Mouse (Mus musculus) liver, postnatal 0 days (tissue): ENCODE measurements around the gene Col15a1. TPM values are rescaled to one million over a fixed set of nuclear protein-coding genes. Genes with fewer than 3 reads are reported as not detected.
A peak's percentile ranks its signal among the peaks of the same experiment; 100 is the strongest.

ENCODE experiments used
- ATAC-seq: fragments of 200-750 bp; cut with Nextera tagmentation; 2 replicates; pipeline ENCODE4 v1.8.0; 2017; ENCODE audit warnings: mild to moderate bottlenecking, moderate library complexity
- DNase-seq: peaks from one replicate; pipeline ENCODE4 v3.0.0-alpha.2; 2016
- H3K27ac ChIP-seq: fragments of 300-500 bp; sonication (generic); 2 replicates; pipeline ENCODE4 v1.5.1; 2014; ENCODE audit warnings: antibody characterized with exemption, moderate library complexity, mild to moderate bottlenecking, low read depth
- H3K27me3 ChIP-seq: fragments of 300-500 bp; sonication (generic); 2 replicates; pipeline ENCODE4 v1.6.1; 2014; ENCODE audit warnings: low read length, control low read depth, mixed read lengths; ENCODE audit not compliant: insufficient read depth
- H3K36me3 ChIP-seq: fragments of 300-500 bp; sonication (generic); replicated peaks from 2 replicates; pipeline ENCODE4 v1.6.1; 2014; ENCODE audit warnings: mild to moderate bottlenecking, control low read depth, low read length, moderate library complexity, mixed read lengths; ENCODE audit not compliant: insufficient read depth
- H3K4me1 ChIP-seq: fragments of 300-500 bp; sonication (generic); 2 replicates; pipeline ENCODE4 v1.6.1; 2014; ENCODE audit warnings: antibody characterized with exemption, mild to moderate bottlenecking, control low read depth; ENCODE audit not compliant: insufficient read depth
- H3K4me2 ChIP-seq: fragments of 300-500 bp; sonication (generic); 2 replicates; pipeline ENCODE4 v1.6.1; 2014; ENCODE audit warnings: low read depth, mild to moderate bottlenecking, low read length, moderate library complexity, mixed read lengths
- H3K4me3 ChIP-seq: fragments of 300-500 bp; sonication (generic); 2 replicates; pipeline ENCODE4 v1.5.1; 2014; ENCODE audit warnings: low read depth, low read length
- H3K9ac ChIP-seq: fragments of 300-500 bp; sonication (generic); replicated peaks from 2 replicates; pipeline ENCODE4 v1.6.1; 2014; ENCODE audit warnings: mild to moderate bottlenecking, moderate library complexity
- H3K9me3 ChIP-seq: fragments of 300-500 bp; sonication (generic); 2 replicates; pipeline ENCODE4 v1.6.1; 2016; ENCODE audit warnings: mild to moderate bottlenecking, control low read depth, low read length, mixed read lengths
- CTCF ChIP-seq: sonication (generic); IDR thresholded peaks from 2 replicates; pipeline ENCODE4 v1.5.1; 2016; ENCODE audit warnings: antibody characterized with exemption, low read depth
- EP300 ChIP-seq: IDR thresholded peaks from 2 replicates; pipeline ENCODE4 v1.6.1; 2016; ENCODE audit warnings: antibody characterized with exemption, low read depth, mild to moderate bottlenecking
- WGBS: fragments of 180-500 bp; shearing (Covaris S2); extraction: QIAGEN DNeasy Blood & Tissue Kit; methylation state at CpG from one replicate; pipeline ENCODE4 v1.1.7; 2014; ENCODE audit not compliant: insufficient replicate concordance; 5-methylcytosine and 5-hydroxymethylcytosine counted together
- polyA plus RNA-seq: library from polyadenylated mRNA; unstranded; fragments of >200 nt; fragmentation: Nextera tagmentation; extraction: Ambion mirVana; gene quantifications from 2 replicates; pipeline ENCODE4 v1.2.1, GENCODE M21; 2015

The Col15a1 gene
- polyA plus RNA-seq, 1 experiment from 2014 or later: 0.28 TPM

GRCm38 (mm10) chr4:47347022-47347421, 139.1 kb downstream of the Col15a1 start:
- Histone ChIP-seq H3K36me3 (no peaks in the 10 kb centered on the region), H3K4me1 (peaks cover 8% of the 10 kb centered on the region), H3K4me3 (no peak overlapping the region), H3K4me2 (no peak overlapping the region), H3K9me3 (no peaks in the 10 kb centered on the region), H3K9ac (no peak overlapping the region), H3K27ac (no peak overlapping the region), H3K27me3 (no peaks in the 10 kb centered on the region)
- DNase-seq (no peak), ATAC-seq (no peak)
- 44% methylated on average over 4 of the region's 4 CpGs for WGBS
- no peak for TF ChIP-seq EP300
- TF ChIP-seq CTCF: no peak

- TF ChIP-seq CTCF (no peak), EP300 (no peak)
- Histone ChIP-seq H3K4me3 (no peak overlapping the region), H3K4me1 (peaks cover 19% of the 10 kb centered on the region), H3K36me3 (no peaks in the 10 kb centered on the region), H3K9me3 (no peaks in the 10 kb centered on the region), H3K4me2 (no peak overlapping the region), H3K27me3 (no peaks in the 10 kb centered on the region), H3K27ac (no peak overlapping the region), H3K9ac (no peak overlapping the region)
- WGBS: 41% methylated on average over 6 of the region's 6 CpGs
- ATAC-seq: no peak
- DNase-seq: peak; percentile 8
These were observed 141.8 kb downstream of the Col15a1 start for GRCm38 (mm10) chr4:47349759-47350158.

- Histone ChIP-seq H3K27ac (no peak overlapping the region), H3K4me2 (peak overlapping the region; percentile 100), H3K9me3 (no peaks in the 10 kb centered on the region), H3K4me3 (peak overlapping the region; percentile 95), H3K27me3 (no peaks in the 10 kb centered on the region), H3K9ac (peak overlapping the region; percentile 8; the same call in 1 of the 2 replicates), H3K36me3 (no peaks in the 10 kb centered on the region), H3K4me1 (peaks cover 19% of the 10 kb centered on the region)
- WGBS: 16% methylated on average over 9 of the region's 9 CpGs
- ATAC-seq (no peak), DNase-seq (peak; percentile 64)
- no peak for TF ChIP-seq EP300
- peak; percentile 72 for TF ChIP-seq CTCF
These were observed 143.6 kb downstream of the Col15a1 start for GRCm38 (mm10) chr4:47351386-47352049.

DNA sequence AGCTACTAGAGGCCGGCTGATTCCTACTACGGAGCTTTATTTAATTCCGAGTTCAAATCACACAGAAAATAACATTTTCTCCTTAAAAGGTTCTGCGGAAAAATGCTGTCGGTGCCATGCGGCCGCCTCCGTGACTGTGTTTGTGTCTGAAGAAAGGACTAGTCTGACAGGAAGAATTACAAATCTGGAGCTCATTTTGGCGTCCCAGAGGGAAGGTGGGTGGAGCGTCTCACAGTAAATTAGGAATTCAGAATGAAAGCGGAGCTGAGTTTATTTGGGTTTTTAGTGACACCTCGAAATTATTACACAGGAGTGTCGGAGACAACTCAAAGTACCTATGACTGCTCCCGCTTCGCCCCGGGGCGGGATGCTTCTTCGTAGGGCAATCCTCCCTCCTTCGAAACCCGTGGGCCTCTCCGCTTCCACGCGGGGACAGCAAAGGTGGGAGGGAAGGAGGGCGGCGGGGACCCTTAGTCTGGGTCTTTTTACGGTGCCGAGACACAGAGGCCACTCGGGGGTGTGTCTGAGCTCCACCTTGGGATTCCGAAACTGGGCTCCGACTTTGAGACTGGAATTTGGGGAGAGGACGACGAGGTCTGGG, 144.2 kb downstream of the Col15a1 start:
- H3K4me3 ChIP-seq: peak overlapping the region; percentile 95
- DNase-seq: peak; percentile 46
- peak overlapping the region; percentile 100 for H3K4me2 ChIP-seq
- 2% methylated on average over 32 of the region's 32 CpGs for WGBS
- ATAC-seq: no peak
- no peak for TF ChIP-seq CTCF
- TF ChIP-seq EP300: no peak
- H3K4me1 ChIP-seq: peaks cover 19% of the 10 kb centered on the region
- H3K27me3 ChIP-seq: no peaks in the 10 kb centered on the region
- no peaks in the 10 kb centered on the region for H3K36me3 ChIP-seq
- peak overlapping the region; percentile 35; the same call in 1 of the 2 replicates for H3K27ac ChIP-seq
- no peaks in the 10 kb centered on the region for H3K9me3 ChIP-seq
- peak overlapping the region; percentile 71 for H3K9ac ChIP-seq

GRCm38 (mm10) chr4:47352803-47353388, 144.9 kb downstream of the Col15a1 start, which contains the start of gene Tgfbr1:
Tgfbr1 (plus strand) TSS chr4:47353222.
- 0% methylated on average over 37 of the region's 65 CpGs for WGBS
- peak within 1 kb of the TSS; percentile 95 for H3K4me3 ChIP-seq
- H3K9ac ChIP-seq: peak within 1 kb of the TSS; percentile 87
- TF ChIP-seq EP300 (no peak), CTCF (no peak)
- no peaks in the 10 kb centered on the region for H3K27me3 ChIP-seq
- peaks cover 19% of the 10 kb centered on the region for H3K4me1 ChIP-seq
- ATAC-seq (peak; percentile 98), DNase-seq (peak; percentile 99)
- H3K36me3 ChIP-seq: no peaks in the 10 kb centered on the region
- peak within 1 kb of the TSS; percentile 99 for H3K27ac ChIP-seq
- peak within 1 kb of the TSS; percentile 100 for H3K4me2 ChIP-seq
- H3K9me3 ChIP-seq: no peaks in the 10 kb centered on the region

- ATAC-seq (peak; percentile 75), DNase-seq (peak; percentile 81)
- Histone ChIP-seq H3K9me3 (no peaks in the 10 kb centered on the region), H3K27ac (peak overlapping the region; percentile 99), H3K36me3 (no peaks in the 10 kb centered on the region), H3K4me2 (peak overlapping the region; percentile 100), H3K4me1 (peaks cover 19% of the 10 kb centered on the region), H3K9ac (peak overlapping the region; percentile 87), H3K27me3 (no peaks in the 10 kb centered on the region), H3K4me3 (peak overlapping the region; percentile 95)
- 2% methylated on average over 46 of the region's 73 CpGs for WGBS
- TF ChIP-seq EP300 (no peak), CTCF (no peak)
These were observed 145.6 kb downstream of the Col15a1 start for GRCm38 (mm10) chr4:47353416-47354111.
